Mouse (Mus musculus): ENCODE measurements around the gene Wnt1.

- TF ChIP-seq GATA1 (IDR thresholded peaks at IDR 0.05; ENCODE audit: low read length) (no peak), TAL1 (IDR thresholded peaks at IDR 0.05; ENCODE audit: low read length) (no peak)
Measured at GRCm38 (mm10) chr15:98792233-98793020, 2.8 kb downstream of the Wnt1 start.

Data from erythroblast, embryonic 14.5 days (primary cell).